Mouse (Mus musculus): ENCODE results near the gene Zfp503.

DNA sequence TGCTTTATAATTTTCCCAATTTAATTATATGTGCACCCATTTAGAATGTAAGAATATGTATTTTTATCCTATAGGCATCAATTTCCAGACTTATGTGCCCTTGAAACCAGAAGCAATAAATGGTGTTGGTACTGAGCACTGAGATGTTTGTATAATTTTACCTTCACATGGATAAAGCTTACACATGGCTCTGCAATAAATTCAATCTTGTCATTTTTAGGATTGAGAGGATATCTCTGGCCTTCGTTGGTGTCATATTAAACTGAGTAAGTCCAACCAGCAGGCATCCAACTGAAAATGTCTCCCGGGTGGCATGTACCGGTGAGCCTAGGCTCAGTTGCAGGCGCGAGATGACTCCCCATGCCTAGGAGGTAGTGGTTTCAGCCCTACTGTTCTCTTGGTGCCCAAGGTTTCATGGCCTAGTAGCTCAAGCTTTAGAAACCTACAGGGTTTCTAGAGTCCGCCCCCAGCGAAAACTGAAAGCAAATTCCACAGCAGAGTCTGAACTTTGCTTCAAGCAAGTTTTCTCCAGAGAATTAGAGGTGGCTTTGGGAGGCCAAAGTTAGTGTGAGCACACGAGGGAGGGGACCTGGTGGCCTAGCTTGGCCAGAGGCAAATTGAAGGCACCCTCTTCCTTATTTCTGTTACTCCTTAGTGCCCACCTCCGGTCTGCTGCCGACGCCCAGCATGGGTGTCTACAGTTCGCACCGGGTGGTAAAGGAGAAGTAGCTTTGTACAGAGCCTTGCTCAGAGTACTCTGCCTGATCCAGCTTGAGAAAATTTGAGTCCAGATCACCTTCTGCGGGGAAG, 4.1 kb upstream of the Zfp503 start:
- TF ChIP-seq GATA1 (IDR thresholded peaks at IDR 0.05; ENCODE audit: borderline replicate concordance, low read length) = no peak
- TF ChIP-seq FLI1 (IDR thresholded peaks at IDR 0.05; ENCODE audit: low read length) = no peak

Data from megakaryocyte, embryonic 14.5 days (primary cell).